Mouse (Mus musculus) hindbrain, embryonic 14.5 days (tissue): ENCODE results near the gene A630095E13Rik. TPM values are rescaled to one million over a fixed set of nuclear protein-coding genes. Genes with fewer than 3 reads are reported as not detected.
"Not testable (repeated sequence)": the region's sequence is repeated elsewhere in the genome, so short reads cannot be mapped to it uniquely, and the experiment has no call there.

Experiments
- ATAC-seq: fragments of 200-750 bp; cut with Nextera tagmentation; 2 replicates; pipeline ENCODE4 v1.8.0; 2017; ENCODE audit warnings: moderate number of reproducible peaks, mild to moderate bottlenecking, moderate TSS enrichment, moderate library complexity; ENCODE audit not compliant: low FRiP score
- DNase-seq: peaks from one replicate; pipeline ENCODE4 v3.0.0-alpha.2; 2015; ENCODE audit warnings: low spot score
- H3K27ac ChIP-seq: fragments of 300-500 bp; sonication (generic); 2 replicates; pipeline ENCODE4 v1.5.1; 2014; ENCODE audit warnings: mild to moderate bottlenecking, moderate library complexity
- H3K27me3 ChIP-seq: fragments of 300-500 bp; sonication (generic); 2 replicates; pipeline ENCODE4 v1.6.1; 2014; ENCODE audit warnings: mild to moderate bottlenecking, low read length, mixed read lengths; ENCODE audit not compliant: control insufficient read depth, insufficient read depth
- H3K36me3 ChIP-seq: fragments of 300-500 bp; sonication (generic); replicated peaks from 2 replicates; pipeline ENCODE4 v1.6.1; 2014; ENCODE audit not compliant: control insufficient read depth, insufficient read depth
- H3K4me1 ChIP-seq: fragments of 300-500 bp; sonication (generic); replicated peaks from 2 replicates; pipeline ENCODE4 v1.6.1; 2014; ENCODE audit warnings: antibody characterized with exemption, low read length, mixed read lengths; ENCODE audit not compliant: control insufficient read depth, insufficient read depth
- H3K4me2 ChIP-seq: fragments of 300-500 bp; sonication (generic); replicated peaks from 2 replicates; pipeline ENCODE4 v1.6.1; 2014; ENCODE audit warnings: mild to moderate bottlenecking, moderate library complexity
- H3K4me3 ChIP-seq: fragments of 300-500 bp; sonication (generic); replicated peaks from 2 replicates; pipeline ENCODE4 v1.5.1; 2014; ENCODE audit warnings: mild to moderate bottlenecking, low read length
- H3K9ac ChIP-seq: fragments of 300-500 bp; sonication (generic); 2 replicates; pipeline ENCODE4 v1.6.1; 2014
- H3K9me3 ChIP-seq: fragments of 300-500 bp; sonication (generic); 2 replicates; pipeline ENCODE4 v1.6.1; 2016; ENCODE audit warnings: low read length; ENCODE audit not compliant: control insufficient read depth
- WGBS: fragments of 180-500 bp; shearing (Covaris S2); extraction: QIAGEN DNeasy Blood & Tissue Kit; methylation state at CpG from one replicate; pipeline ENCODE4 v1.1.7; 2014; 5-methylcytosine and 5-hydroxymethylcytosine counted together
- polyA plus RNA-seq: library from polyadenylated mRNA; unstranded; fragments of >200 nt; fragmentation: Nextera tagmentation; extraction: Ambion mirVana; gene quantifications from 2 replicates; pipeline ENCODE4 v1.2.1, GENCODE M21; 2014

The A630095E13Rik gene
- polyA plus RNA-seq, result not detected in 2 replicates

GRCm38 (mm10) chr9:36643276-36643675 lies at the start of gene A630095E13Rik:
TSS of gene A630095E13Rik (minus strand) at chr9:36643376.
- DNase-seq, H3K4me2 ChIP-seq, ATAC-seq, H3K4me3 ChIP-seq, H3K9me3 ChIP-seq, H3K36me3 ChIP-seq, H3K9ac ChIP-seq, H3K4me1 ChIP-seq, H3K27me3 ChIP-seq, H3K27ac ChIP-seq: not testable (repeated sequence)
- WGBS, result 62% methylated on average over 3 of the region's 3 CpGs

GRCm38 (mm10) chr9:36692920-36693319 lies 49.7 kb upstream of the A630095E13Rik start, which contains the start of gene Acrv1:
TSS of gene Acrv1 (plus strand) at chr9:36693220.
- ATAC-seq, result no peak
- Histone ChIP-seq H3K4me3 (no peak within 1 kb of the TSS), H3K27me3 (no peaks in the 10 kb centered on the region), H3K36me3 (no peaks in the 10 kb centered on the region), H3K27ac (no peak within 1 kb of the TSS), H3K9ac (no peak within 1 kb of the TSS), H3K4me1 (no peaks in the 10 kb centered on the region), H3K9me3 (no peaks in the 10 kb centered on the region), H3K4me2 (no peak within 1 kb of the TSS)
- 85% methylated on average over 1 of the region's 1 CpGs for WGBS
- no peak for DNase-seq

GRCm38 (mm10) chr9:36687329-36687728 lies 44.2 kb upstream of the A630095E13Rik start:
- Histone ChIP-seq H3K4me1 (no peaks in the 10 kb centered on the region), H3K4me2 (no peak overlapping the region), H3K36me3 (no peaks in the 10 kb centered on the region), H3K9ac (no peak overlapping the region), H3K27ac (no peak overlapping the region), H3K9me3 (no peaks in the 10 kb centered on the region), H3K27me3 (no peaks in the 10 kb centered on the region), H3K4me3 (no peak overlapping the region)
- ATAC-seq (no peak), DNase-seq (no peak)

- no peak for DNase-seq
- WGBS, result 76% methylated on average over 2 of the region's 2 CpGs
Measured at GRCm38 (mm10) chr9:36681424-36681823, 38.2 kb upstream of the A630095E13Rik start.

More at GRCm38 (mm10) chr9:36681424-36681823, 38.2 kb upstream of the A630095E13Rik start:
- Histone ChIP-seq H3K27ac (no peak overlapping the region), H3K4me1 (no peaks in the 10 kb centered on the region), H3K4me2 (no peak overlapping the region), H3K36me3 (no peaks in the 10 kb centered on the region), H3K9ac (no peak overlapping the region), H3K27me3 (no peaks in the 10 kb centered on the region), H3K4me3 (no peak overlapping the region), H3K9me3 (no peaks in the 10 kb centered on the region)
- no peak for ATAC-seq

Other genes with a start within 250 kb of the A630095E13Rik start
- not detected in 2 replicates for gene Gm7257, start 211.5 kb downstream of the A630095E13Rik start, polyA plus RNA-seq
- gene Gm9513, start 167.7 kb downstream of the A630095E13Rik start, polyA plus RNA-seq, result not detected in 2 replicates
- not detected in 2 replicates for gene Gm5615, start 101.4 kb downstream of the A630095E13Rik start, polyA plus RNA-seq
- gene Gm17689, start 60.7 kb downstream of the A630095E13Rik start, polyA plus RNA-seq, result not detected in 2 replicates
- not detected in 2 replicates for gene Acrv1, start 49.8 kb upstream of the A630095E13Rik start, polyA plus RNA-seq
- gene Chek1, start 83.7 kb upstream of the A630095E13Rik start, polyA plus RNA-seq, result 8.8 and 9.2 TPM in 2 replicates
- 79.8 and 95.3 TPM in 2 replicates for gene Stt3a, start 124.3 kb upstream of the A630095E13Rik start, polyA plus RNA-seq
- gene Ei24, start 154.0 kb upstream of the A630095E13Rik start, polyA plus RNA-seq, result 73.6 and 88.3 TPM in 2 replicates
- 549 and 551 TPM in 2 replicates for gene Fez1, start 178.5 kb upstream of the A630095E13Rik start, polyA plus RNA-seq